Mouse (Mus musculus) MEL (cell line): Measurements from ENCODE around the gene Map3k4. TPM values are rescaled to one million over a fixed set of nuclear protein-coding genes. Genes with fewer than 3 reads are reported as not detected.

Experiments used
- DNase-seq: peaks from one replicate; pipeline ENCODE4 v3.0.0; 2011; ENCODE audit warnings: low read depth, low spot score
- H3K27ac ChIP-seq: 2 replicates; pipeline ENCODE4 v1.5.1; 2012; ENCODE audit warnings: low read depth, mild to moderate bottlenecking, control low read depth, low read length, moderate library complexity; ENCODE audit not compliant: control insufficient read depth
- H3K27me3 ChIP-seq, 2 experiments: fragments of 150-350 bp in 1 of 2; sonication (generic) in 1 of 2; 2 replicates each; pipeline ENCODE4 v1.6.1; 2012; ENCODE audit warnings: low read length in 2 of 2, mild to moderate bottlenecking in 2 of 2, improper control_type of control experiment in 1 of 2, moderate library complexity in 1 of 2; ENCODE audit not compliant: insufficient read depth in 2 of 2, control insufficient read depth in 1 of 2
- H3K36me3 ChIP-seq, 2 experiments: 2 replicates each; pipeline ENCODE4 v1.6.1; 2012 to 2014; ENCODE audit warnings: low read length in 2 of 2, improper control_type of control experiment in 1 of 2, inconsistent platforms in 1 of 2, mild to moderate bottlenecking in 1 of 2; ENCODE audit not compliant: insufficient read depth in 2 of 2, control insufficient read depth in 1 of 2
- H3K4me1 ChIP-seq, 2 experiments: fragments of 150-350 bp in 1 of 2; sonication (generic) in 1 of 2; 2 replicates each; pipeline ENCODE4 v1.6.1; 2012; ENCODE audit warnings: low read length in 2 of 2, improper control_type of control experiment in 1 of 2, mild to moderate bottlenecking in 1 of 2; ENCODE audit not compliant: insufficient read depth in 2 of 2, control insufficient read depth in 1 of 2
- H3K4me3 ChIP-seq, 2 experiments: fragments of 150-350 bp in 1 of 2; sonication (generic) in 1 of 2; 2 replicates each; pipeline ENCODE4 v1.5.1; 2012; ENCODE audit warnings: low read depth in 2 of 2, low read length in 2 of 2, mild to moderate bottlenecking in 2 of 2, moderate library complexity in 2 of 2, control low read depth in 1 of 2, improper control_type of control experiment in 1 of 2; ENCODE audit not compliant: control insufficient read depth in 1 of 2, insufficient read depth in 1 of 2
- H3K79me2 ChIP-seq: 2 replicates; pipeline ENCODE4 v1.6.1; 2012; ENCODE audit warnings: mild to moderate bottlenecking, low read length, moderate library complexity; ENCODE audit not compliant: control insufficient read depth, poor library complexity, insufficient read depth
- H3K9ac ChIP-seq: 2 replicates; pipeline ENCODE4 v1.6.1; 2012; ENCODE audit warnings: low read depth, mild to moderate bottlenecking, control low read depth, low read length, moderate library complexity; ENCODE audit not compliant: control insufficient read depth, poor library complexity, severe bottlenecking
- H3K9me3 ChIP-seq: fragments of 150-350 bp; sonication (generic); replicated peaks from 2 replicates; pipeline ENCODE4 v1.6.1; 2012; ENCODE audit warnings: mild to moderate bottlenecking, low read length, improper control_type of control experiment, moderate library complexity; ENCODE audit not compliant: insufficient read depth
- BHLHE40 ChIP-seq: IDR thresholded peaks from 2 replicates; pipeline ENCODE4 v1.6.1; 2012; ENCODE audit warnings: low read depth, mild to moderate bottlenecking, inconsistent platforms, low read length, improper control_type of control experiment, borderline replicate concordance
- CHD1 ChIP-seq: IDR thresholded peaks from 2 replicates; pipeline ENCODE4 v1.6.1; 2012; ENCODE audit warnings: low read depth, mild to moderate bottlenecking, inconsistent platforms, low read length, improper control_type of control experiment
- E2F4 ChIP-seq: IDR thresholded peaks from 2 replicates; pipeline ENCODE4 v1.6.1; 2011; ENCODE audit warnings: low read depth, low read length, improper control_type of control experiment, borderline replicate concordance
- ELF1 ChIP-seq: IDR thresholded peaks from 2 replicates; pipeline ENCODE4 v1.6.1; 2014; ENCODE audit warnings: low read depth, mild to moderate bottlenecking, inconsistent platforms, low read length, improper control_type of control experiment, moderate library complexity
- EP300 ChIP-seq, 2 experiments: IDR thresholded peaks; 2 replicates each; pipeline ENCODE4 v1.6.1; 2011; ENCODE audit warnings: improper control_type of control experiment in 2 of 2, low read length in 2 of 2, low read depth in 1 of 2, mild to moderate bottlenecking in 1 of 2
- ETS1 ChIP-seq: IDR thresholded peaks from 2 replicates; pipeline ENCODE4 v1.6.1; 2012; ENCODE audit warnings: low read depth, mild to moderate bottlenecking, inconsistent platforms, low read length, improper control_type of control experiment, moderate library complexity
- JUND ChIP-seq: IDR thresholded peaks from 2 replicates; pipeline ENCODE4 v1.6.1; 2011; ENCODE audit warnings: low read depth, mild to moderate bottlenecking, improper control_type of control experiment, low read length
- KAT2A ChIP-seq: conservative IDR thresholded peaks from 2 replicates; pipeline ENCODE4 v1.6.1; 2012; ENCODE audit warnings: low read depth, low read length, improper control_type of control experiment, inconsistent platforms
- MAFK ChIP-seq: IDR thresholded peaks from 2 replicates; pipeline ENCODE4 v1.6.1; 2011; ENCODE audit warnings: low read depth, mild to moderate bottlenecking, low read length, improper control_type of control experiment, borderline replicate concordance
- MAX ChIP-seq: IDR thresholded peaks from 2 replicates; pipeline ENCODE4 v1.6.1; 2011; ENCODE audit warnings: low read length, improper control_type of control experiment
- MAZ ChIP-seq: IDR thresholded peaks from 2 replicates; pipeline ENCODE4 v1.6.1; 2012; ENCODE audit warnings: low read depth, mild to moderate bottlenecking, inconsistent platforms, low read length, improper control_type of control experiment
- MEF2A ChIP-seq: IDR thresholded peaks from 2 replicates; pipeline ENCODE4 v1.6.1; 2014; ENCODE audit warnings: low read depth, mild to moderate bottlenecking, inconsistent platforms, low read length, improper control_type of control experiment; ENCODE audit not compliant: poor library complexity, insufficient replicate concordance, severe bottlenecking; ENCODE audit errors: extremely low read depth
- MXI1 ChIP-seq: IDR thresholded peaks from 2 replicates; pipeline ENCODE4 v1.6.1; 2011; ENCODE audit warnings: mild to moderate bottlenecking, low read depth, low read length, improper control_type of control experiment
- MYC ChIP-seq: IDR thresholded peaks from 2 replicates; pipeline ENCODE4 v1.6.1; 2011; ENCODE audit warnings: low read depth, mild to moderate bottlenecking, low read length, improper control_type of control experiment, moderate library complexity
- NELFE ChIP-seq: IDR thresholded peaks from 2 replicates; pipeline ENCODE4 v1.6.1; 2011; ENCODE audit warnings: low read depth, low read length, improper control_type of control experiment
- POLR2A ChIP-seq, 2 experiments: IDR thresholded peaks; 2 replicates each; pipeline ENCODE4 v1.6.1; 2011 to 2012; ENCODE audit warnings: low read length in 2 of 2, mild to moderate bottlenecking in 2 of 2, control low read depth in 1 of 2, improper control_type of control experiment in 1 of 2, low read depth in 1 of 2, moderate library complexity in 1 of 2; ENCODE audit not compliant: control insufficient read depth in 1 of 2, insufficient read depth in 1 of 2, poor library complexity in 1 of 2
- POLR2AphosphoS2 ChIP-seq: IDR thresholded peaks from 2 replicates; pipeline ENCODE4 v1.6.1; 2011; ENCODE audit warnings: low read length, improper control_type of control experiment
- RAD21 ChIP-seq: IDR thresholded peaks from 2 replicates; pipeline ENCODE4 v1.6.1; 2011; ENCODE audit warnings: mild to moderate bottlenecking, low read depth, low read length, improper control_type of control experiment
- SIN3A ChIP-seq: IDR thresholded peaks from 2 replicates; pipeline ENCODE4 v1.6.1; 2012; ENCODE audit warnings: low read length, improper control_type of control experiment, inconsistent platforms
- SMC3 ChIP-seq: IDR thresholded peaks from 2 replicates; pipeline ENCODE4 v1.6.1; 2011; ENCODE audit warnings: low read depth, low read length, improper control_type of control experiment
- TBP ChIP-seq: IDR thresholded peaks from 2 replicates; pipeline ENCODE4 v1.8.0; 2011; ENCODE audit warnings: low read depth, low read length, improper control_type of control experiment
- TCF12 ChIP-seq: IDR thresholded peaks from 2 replicates; pipeline ENCODE4 v1.6.1; 2014; ENCODE audit warnings: low read depth, mild to moderate bottlenecking, inconsistent platforms, low read length, improper control_type of control experiment, moderate library complexity
- UBTF ChIP-seq: IDR thresholded peaks from 2 replicates; pipeline ENCODE4 v1.6.1; 2012; ENCODE audit warnings: low read depth, mild to moderate bottlenecking, inconsistent platforms, low read length, improper control_type of control experiment, moderate library complexity, borderline replicate concordance; ENCODE audit not compliant: insufficient read depth
- USF2 ChIP-seq, 2 experiments: IDR thresholded peaks; 2 replicates each; pipeline ENCODE4 v1.6.1; 2011 to 2012; ENCODE audit warnings: improper control_type of control experiment in 2 of 2, low read length in 2 of 2, borderline replicate concordance in 1 of 2, inconsistent platforms in 1 of 2, low read depth in 1 of 2, mild to moderate bottlenecking in 1 of 2; ENCODE audit not compliant: insufficient read depth in 1 of 2
- ZC3H11A ChIP-seq: IDR thresholded peaks from 2 replicates; pipeline ENCODE4 v1.6.1; 2012; ENCODE audit warnings: low read depth, mild to moderate bottlenecking, inconsistent platforms, low read length, improper control_type of control experiment
- ZKSCAN1 ChIP-seq: IDR thresholded peaks from 2 replicates; pipeline ENCODE4 v1.6.1; 2012; ENCODE audit warnings: low read depth, mild to moderate bottlenecking, inconsistent platforms, low read length, improper control_type of control experiment, moderate library complexity
- ZMIZ1 ChIP-seq: IDR thresholded peaks from 2 replicates; pipeline ENCODE4 v1.6.1; 2012; ENCODE audit warnings: low read depth, mild to moderate bottlenecking, inconsistent platforms, low read length, improper control_type of control experiment, moderate library complexity
- polyA plus RNA-seq, 2 experiments: library from polyadenylated mRNA; stranded (reverse) in 1 of 2; unstranded in 1 of 2; fragments of >175 nt in 1 of 2; fragments of >200 nt in 1 of 2; gene quantifications; 2 replicates each; pipeline versions ENCODE4 v1.2.1 to v1.2.4; 2012; ENCODE audit warnings: low replicate concordance in 2 of 2, low read depth in 1 of 2; ENCODE audit not compliant: insufficient read length in 2 of 2, insufficient read depth in 1 of 2, missing spikeins in 1 of 2
- total RNA-seq: library from RNA; depleted of rRNA; stranded (reverse); fragments of 300-350 nt; gene quantifications from 2 replicates; pipeline ENCODE4 v1.2.3, GENCODE M21; 2012

Map3k4 gene
- total and polyA plus RNA-seq, 3 experiments, result 18.0 to 20.4 TPM; not detected in 1

DNA sequence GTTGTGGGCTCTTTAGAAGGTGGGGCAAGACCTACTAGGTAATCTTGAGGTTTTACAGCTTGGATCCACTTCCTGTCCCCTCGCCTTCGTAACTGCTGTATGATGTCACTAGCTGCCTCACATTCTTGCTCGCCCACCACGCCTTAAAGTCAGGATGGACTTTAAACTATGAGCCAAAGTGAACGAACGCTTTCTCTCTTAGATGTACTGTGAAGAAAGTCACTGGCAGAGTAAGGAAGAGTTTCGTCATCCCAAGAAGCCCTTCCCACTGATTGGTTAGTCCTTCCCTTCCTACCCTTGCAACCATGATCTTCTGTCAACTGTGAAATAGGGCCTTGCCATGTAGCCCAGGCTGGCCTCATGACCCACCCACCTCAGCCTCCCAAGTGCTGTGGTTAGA, 87.5 kb downstream of the Map3k4 start:
- DNase-seq, result no peak
- Histone ChIP-seq H3K79me2 (no peaks in the 10 kb centered on the region), H3K4me3 (no peak overlapping the region), H3K9ac (no peak overlapping the region), H3K4me1 (no peaks in the 10 kb centered on the region), H3K9me3 (no peaks in the 10 kb centered on the region), H3K36me3 (no peaks in the 10 kb centered on the region; a peak in 1 of 4 replicates), H3K27me3 (no peaks in the 10 kb centered on the region), H3K27ac (no peak overlapping the region)
- no peak for TF ChIP-seq TCF12
- TF ChIP-seq MEF2A, result no peak
- no peak for TF ChIP-seq POLR2A (IDR thresholded peaks at IDR 0.05; ENCODE audit: control insufficient read depth in 1 of 2, insufficient read depth in 1 of 2, low read depth in 1 of 2, low read length in 2 of 2, poor library complexity in 1 of 2)
- no peak for TF ChIP-seq JUND
- no peak for TF ChIP-seq NELFE
- no peak for TF ChIP-seq MAZ
- TF ChIP-seq ETS1, result no peak
- TF ChIP-seq CHD1, result no peak
- no peak for TF ChIP-seq SIN3A
- TF ChIP-seq MAX, result no peak
- TF ChIP-seq RAD21, result no peak
- TF ChIP-seq MYC, result no peak
- no peak for TF ChIP-seq POLR2AphosphoS2
- TF ChIP-seq ZMIZ1, result no peak
- TF ChIP-seq UBTF, result no peak
- TF ChIP-seq MXI1, result no peak
- no peak for TF ChIP-seq ZKSCAN1
- no peak for TF ChIP-seq EP300 (IDR thresholded peaks at IDR 0.05; ENCODE audit: low read depth in 1 of 2, low read length in 2 of 2)

- no peak for DNase-seq
- Histone ChIP-seq H3K4me1 (no peaks in the 10 kb centered on the region), H3K27ac (no peak overlapping the region), H3K79me2 (no peaks in the 10 kb centered on the region), H3K4me3 (no peak overlapping the region), H3K9me3 (no peaks in the 10 kb centered on the region), H3K27me3 (no peaks in the 10 kb centered on the region), H3K9ac (no peak overlapping the region), H3K36me3 (no peaks in the 10 kb centered on the region; a peak in 1 of 4 replicates)
- no peak for TF ChIP-seq ZC3H11A
- TF ChIP-seq KAT2A, result no peak
- TF ChIP-seq MAFK, result no peak
- TF ChIP-seq MXI1, result no peak
- no peak for TF ChIP-seq E2F4
- no peak for TF ChIP-seq MEF2A
- no peak for TF ChIP-seq BHLHE40
- no peak for TF ChIP-seq MAZ
- no peak for TF ChIP-seq UBTF
- no peak for TF ChIP-seq USF2 (IDR thresholded peaks at IDR 0.05; ENCODE audit: borderline replicate concordance in 1 of 2, insufficient read depth in 1 of 2, low read depth in 1 of 2, low read length in 2 of 2)
- no peak for TF ChIP-seq ELF1
- no peak for TF ChIP-seq TBP
- TF ChIP-seq SMC3, result no peak
- no peak for TF ChIP-seq POLR2A (IDR thresholded peaks at IDR 0.05; ENCODE audit: control insufficient read depth in 1 of 2, insufficient read depth in 1 of 2, low read depth in 1 of 2, low read length in 2 of 2, poor library complexity in 1 of 2)
These were observed 88.4 kb downstream of the Map3k4 start for GRCm38 (mm10) chr17:12230167-12230566.
